Mouse (Mus musculus): ENCODE measurements around the gene Chaf1a.

GRCm38 (mm10) chr17:56112743-56113142, 72.5 kb downstream of the Chaf1a start:
- TF ChIP-seq CTCF (IDR thresholded peaks at IDR 0.05): no peak
- no peak for TF ChIP-seq EP300 (IDR thresholded peaks at IDR 0.05)

Data from lung, postnatal 0 days (tissue).